Mouse (Mus musculus): ENCODE results near the gene N6amt1. TPM values are rescaled to one million over a fixed set of nuclear protein-coding genes. Genes with fewer than 3 reads are reported as not detected.

The N6amt1 gene
- total RNA-seq (2017): 6.6 and 7.7 TPM in 2 replicates

- ATAC-seq (ENCODE audit: extremely low read depth, insufficient number of reproducible peaks, low FRiP score, poor library complexity, severe bottlenecking): peak; percentile 94
These were observed at the start of gene N6amt1 for GRCm38 (mm10) chr16:87354075-87354583. TSS of gene N6amt1 (plus strand) at chr16:87354185.

GRCm38 (mm10) chr16:87305251-87306011, 48.6 kb upstream of the N6amt1 start:
- ATAC-seq (ENCODE audit: extremely low read depth, insufficient number of reproducible peaks, low FRiP score, poor library complexity, severe bottlenecking): no peak

GRCm38 (mm10) chr16:87307109-87307735, 46.8 kb upstream of the N6amt1 start:
- ATAC-seq (ENCODE audit: extremely low read depth, insufficient number of reproducible peaks, low FRiP score, poor library complexity, severe bottlenecking): no peak

- ATAC-seq (ENCODE audit: extremely low read depth, insufficient number of reproducible peaks, low FRiP score, poor library complexity, severe bottlenecking): no peak
These were observed 43.3 kb upstream of the N6amt1 start for GRCm38 (mm10) chr16:87310659-87311058.

GRCm38 (mm10) chr16:87318200-87318811, 35.7 kb upstream of the N6amt1 start:
- ATAC-seq (ENCODE audit: extremely low read depth, insufficient number of reproducible peaks, low FRiP score, poor library complexity, severe bottlenecking): no peak

GRCm38 (mm10) chr16:87318998-87319397, 35.0 kb upstream of the N6amt1 start:
- no peak for ATAC-seq (ENCODE audit: extremely low read depth, insufficient number of reproducible peaks, low FRiP score, poor library complexity, severe bottlenecking)

GRCm38 (mm10) chr16:87319541-87320251, 34.3 kb upstream of the N6amt1 start:
- ATAC-seq (ENCODE audit: extremely low read depth, insufficient number of reproducible peaks, low FRiP score, poor library complexity, severe bottlenecking): no peak

GRCm38 (mm10) chr16:87320252-87320555, 33.8 kb upstream of the N6amt1 start:
- ATAC-seq (ENCODE audit: extremely low read depth, insufficient number of reproducible peaks, low FRiP score, poor library complexity, severe bottlenecking): no peak

- ATAC-seq (ENCODE audit: extremely low read depth, insufficient number of reproducible peaks, low FRiP score, poor library complexity, severe bottlenecking): peak; percentile 26; the same call in 1 of the 2 replicates
These were observed 29.4 kb upstream of the N6amt1 start for GRCm38 (mm10) chr16:87324571-87324970.

- ATAC-seq (ENCODE audit: extremely low read depth, insufficient number of reproducible peaks, low FRiP score, poor library complexity, severe bottlenecking): no peak
These were observed 24.0 kb upstream of the N6amt1 start for GRCm38 (mm10) chr16:87329986-87330385.

GRCm38 (mm10) chr16:87334756-87335155, 19.2 kb upstream of the N6amt1 start:
- no peak for ATAC-seq (ENCODE audit: extremely low read depth, insufficient number of reproducible peaks, low FRiP score, poor library complexity, severe bottlenecking)

GRCm38 (mm10) chr16:87341043-87341572, 12.9 kb upstream of the N6amt1 start:
- no peak for ATAC-seq (ENCODE audit: extremely low read depth, insufficient number of reproducible peaks, low FRiP score, poor library complexity, severe bottlenecking)

GRCm38 (mm10) chr16:87348133-87348532, 5.9 kb upstream of the N6amt1 start:
- ATAC-seq (ENCODE audit: extremely low read depth, insufficient number of reproducible peaks, low FRiP score, poor library complexity, severe bottlenecking): no peak

GRCm38 (mm10) chr16:87351386-87352105, 2.4 kb upstream of the N6amt1 start:
- ATAC-seq (ENCODE audit: extremely low read depth, insufficient number of reproducible peaks, low FRiP score, poor library complexity, severe bottlenecking): no peak

GRCm38 (mm10) chr16:87353605-87354004, 380 bp upstream of the N6amt1 start:
- ATAC-seq (ENCODE audit: extremely low read depth, insufficient number of reproducible peaks, low FRiP score, poor library complexity, severe bottlenecking): no peak

- ATAC-seq (ENCODE audit: extremely low read depth, insufficient number of reproducible peaks, low FRiP score, poor library complexity, severe bottlenecking): no peak
These were observed 763 bp downstream of the N6amt1 start for GRCm38 (mm10) chr16:87354748-87355147.

- no peak for ATAC-seq (ENCODE audit: extremely low read depth, insufficient number of reproducible peaks, low FRiP score, poor library complexity, severe bottlenecking)
These were observed 6.1 kb downstream of the N6amt1 start for GRCm38 (mm10) chr16:87360096-87360495.

GRCm38 (mm10) chr16:87364231-87364630, 10.2 kb downstream of the N6amt1 start:
- ATAC-seq (ENCODE audit: extremely low read depth, insufficient number of reproducible peaks, low FRiP score, poor library complexity, severe bottlenecking): no peak

GRCm38 (mm10) chr16:87366035-87366434, 12.1 kb downstream of the N6amt1 start:
- ATAC-seq (ENCODE audit: extremely low read depth, insufficient number of reproducible peaks, low FRiP score, poor library complexity, severe bottlenecking): no peak
